Mouse (Mus musculus): ENCODE data around the gene Chit1.

The Chit1 gene

GRCm38 (mm10) chr1:134192024-134192423 lies 81.0 kb downstream of the Chit1 start:
- no peak for DNase-seq

DNA sequence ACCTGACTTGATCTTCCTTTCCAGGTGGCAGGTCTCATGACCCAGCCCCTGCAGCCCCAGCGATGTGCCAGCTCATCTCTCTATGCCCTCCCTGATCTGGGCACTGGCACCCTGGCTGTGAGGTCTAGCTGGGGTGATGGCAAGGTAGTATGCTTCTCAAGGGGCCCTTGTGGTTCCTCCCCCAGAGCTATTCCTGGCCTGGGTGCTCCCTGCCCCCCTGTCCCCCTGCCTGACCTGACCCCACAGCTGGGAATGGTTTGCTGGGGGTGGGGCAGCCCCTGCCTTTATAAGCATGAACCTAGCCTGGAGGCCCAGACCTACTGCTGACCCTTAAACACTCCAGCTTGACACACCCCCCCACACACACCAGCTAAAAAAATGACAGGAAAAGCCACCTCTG lies 82.1 kb downstream of the Chit1 start, which contains the start of gene Mybph:
Gene Mybph (plus strand): TSS at position 323 of the 400 bp plus-strand sequence.
- peak in 1 of 2 experiments; percentile 38 for DNase-seq

DNA sequence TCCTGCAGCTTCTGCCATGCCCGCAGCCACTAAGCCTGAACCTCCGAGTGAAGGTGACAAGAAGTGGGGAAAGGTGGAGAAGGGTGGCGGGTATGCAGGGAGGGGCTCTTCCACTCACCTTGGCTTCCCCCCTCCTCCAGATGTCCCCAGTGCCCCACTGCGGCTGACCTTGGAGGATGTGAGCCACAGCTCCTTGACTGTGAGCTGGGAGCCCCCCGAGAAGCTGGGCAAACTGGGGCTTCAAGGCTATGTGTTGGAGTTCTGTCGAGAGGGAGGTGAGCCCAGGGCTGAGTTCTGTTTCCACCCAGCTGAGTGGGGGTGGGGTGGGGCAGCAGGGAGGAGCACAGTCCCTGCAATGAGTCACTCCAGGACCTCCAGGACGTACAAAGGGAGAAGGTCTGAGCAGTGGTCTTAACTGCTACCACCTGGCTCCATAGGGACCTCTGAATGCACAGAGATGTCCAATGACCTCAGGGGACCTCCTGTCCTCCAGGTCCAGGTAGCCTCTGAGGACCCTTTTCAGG lies 82.7 kb downstream of the Chit1 start:
- peak in 1 of 2 experiments; percentile 36 for DNase-seq

GRCm38 (mm10) chr1:134194298-134195022 lies 83.4 kb downstream of the Chit1 start:
- DNase-seq, result peak in 1 of 2 experiments; percentile 41

- no peak for DNase-seq
Measured at GRCm38 (mm10) chr1:134195117-134195516, 84.1 kb downstream of the Chit1 start.

DNA sequence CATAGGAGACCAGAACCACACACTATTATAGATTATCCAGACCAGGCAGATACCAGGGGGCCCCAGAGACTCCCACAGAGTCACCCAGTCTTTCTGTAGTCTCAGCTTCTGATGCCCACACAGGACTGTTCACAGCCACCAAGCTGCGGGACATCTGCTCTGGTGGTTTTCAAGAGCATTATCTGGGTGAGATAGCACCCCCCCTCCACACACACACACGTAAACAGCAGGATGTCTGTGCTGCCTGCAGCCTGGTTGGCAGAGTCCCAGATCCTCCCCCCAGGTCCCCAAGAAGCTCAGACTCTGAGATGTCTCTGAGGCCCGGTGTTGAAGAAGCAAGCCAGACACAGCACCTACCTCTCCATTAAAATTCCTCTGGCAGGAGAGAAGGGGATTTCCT lies 84.5 kb downstream of the Chit1 start:
- peak; percentile 47 to 64 for DNase-seq

DNA sequence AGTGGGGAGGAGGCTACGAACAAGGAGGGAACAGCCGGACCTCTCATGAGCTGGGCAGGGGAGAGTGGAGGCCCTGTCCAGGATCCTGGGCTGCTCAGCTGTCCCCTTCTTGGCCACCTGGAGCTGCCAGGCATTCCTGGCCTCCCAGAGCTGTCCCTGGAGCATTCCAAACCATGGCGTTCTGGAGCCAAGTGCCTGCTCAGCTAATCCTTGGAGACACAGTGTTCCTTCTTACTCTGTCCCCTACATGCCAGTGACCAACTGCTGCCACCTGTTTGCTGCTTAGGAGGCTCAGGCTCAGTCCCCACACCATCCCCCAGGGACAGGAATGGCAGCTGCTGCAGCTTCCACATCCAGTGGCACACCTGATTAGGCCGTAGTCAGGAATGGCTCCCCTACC lies 84.9 kb downstream of the Chit1 start:
- DNase-seq, result peak; percentile 77 to 78

GRCm38 (mm10) chr1:134196386-134196785 lies 85.3 kb downstream of the Chit1 start:
- peak; percentile 74 to 81 for DNase-seq

DNA sequence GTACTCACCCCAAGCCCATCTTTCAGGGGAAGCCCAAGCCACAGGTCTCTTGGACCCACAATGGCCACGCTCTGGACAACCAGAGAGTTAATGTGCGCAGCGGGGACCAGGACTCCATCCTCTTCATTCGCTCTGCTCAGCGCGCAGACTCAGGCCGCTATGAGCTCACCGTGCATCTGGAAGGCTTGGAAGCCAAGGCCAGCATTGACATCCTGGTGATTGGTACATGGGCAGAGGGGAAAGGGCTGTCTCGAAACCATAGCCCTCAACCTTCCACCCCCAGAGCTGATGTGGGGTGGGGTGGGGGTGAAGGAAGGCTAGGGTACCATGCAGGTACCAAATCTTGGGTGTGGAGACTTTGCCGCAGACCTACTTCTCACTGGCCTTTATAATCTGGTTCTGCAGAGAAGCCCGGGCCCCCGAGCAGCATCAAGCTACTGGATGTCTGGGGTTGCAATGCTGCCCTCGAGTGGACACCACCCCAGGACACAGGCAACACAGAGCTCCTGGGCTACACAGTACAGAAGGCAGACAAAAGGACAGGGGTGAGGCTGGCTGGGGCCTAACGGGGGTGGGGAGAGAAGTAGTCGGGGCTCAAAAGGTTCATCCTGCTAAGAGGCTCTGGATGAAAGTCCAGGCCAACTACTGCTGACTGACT lies 86.4 kb downstream of the Chit1 start:
- DNase-seq, result peak in 1 of 2 experiments; percentile 42

DNA sequence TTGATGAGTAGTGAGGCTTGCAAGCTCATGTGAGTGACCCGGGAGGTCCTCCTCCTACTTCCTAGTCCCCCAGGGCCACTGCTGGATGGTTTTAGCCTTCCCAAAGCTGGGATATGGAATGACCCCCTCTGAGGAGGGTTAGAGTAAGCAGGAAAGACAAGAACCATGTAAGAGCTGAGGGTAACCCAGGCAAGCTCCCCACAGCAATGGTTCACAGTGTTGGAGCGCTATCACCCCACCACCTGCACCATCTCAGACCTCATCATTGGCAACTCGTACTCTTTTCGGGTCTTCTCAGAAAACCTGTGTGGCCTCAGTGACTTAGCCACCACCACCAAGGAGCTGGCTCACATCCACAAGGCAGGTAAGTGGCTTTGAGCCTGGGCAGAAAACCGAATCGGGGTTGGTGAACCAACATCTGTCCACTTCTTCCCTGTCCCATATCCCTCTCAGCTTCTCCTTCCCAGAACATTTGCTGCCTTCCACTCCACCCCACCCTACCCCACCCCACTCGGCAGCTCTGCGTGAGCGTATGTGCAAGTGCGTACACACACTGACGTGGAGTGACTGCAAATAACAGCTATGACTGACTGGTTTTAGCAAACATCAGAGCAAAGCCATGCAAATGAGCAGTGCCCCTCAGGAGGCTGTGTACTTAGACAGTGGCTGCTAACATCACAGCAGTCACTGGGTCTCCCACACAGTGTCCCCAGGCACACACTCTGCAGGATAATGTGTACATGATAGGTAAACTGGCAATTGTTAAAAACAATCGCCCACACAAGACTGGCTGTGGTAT lies 87.4 kb downstream of the Chit1 start:
- DNase-seq, result peak in 1 of 2 experiments; percentile 22

GRCm38 (mm10) chr1:134200481-134200880 lies 89.4 kb downstream of the Chit1 start:
- no peak for DNase-seq
